ENCODE assay signal across 8 mouse cellular contexts in genomic region chr15:12009712-12010601, GRCm38 (mm10). TPM values are rescaled to one million over a fixed set of nuclear protein-coding genes. Genes with fewer than 3 reads are reported as not detected.
DNase-seq lines count a peak whose midpoint lies in the region; ATAC-seq lines count a peak whose summit lies in the region.

No protein-coding gene starts in this region.

- H3K27ac ChIP-seq in embryonic facial prominence, embryonic 10.5 days (replicated peaks) = no peak overlapping the region
- H3K27ac ChIP-seq in stomach, embryonic 15.5 days = no peak overlapping the region

- no peak for ATAC-seq in stomach, embryonic 15.5 days (ENCODE audit: insufficient read depth, low FRiP score, low read depth)

- H3K4me3 ChIP-seq in embryonic facial prominence, embryonic 10.5 days = peak overlapping the region; percentile 23
- H3K4me3 ChIP-seq in stomach, embryonic 15.5 days (replicated peaks) = peak overlapping the region; percentile 35

- peak; percentile 15 to 38 for DNase-seq in heart, adult 18-20 months
- DNase-seq in heart, postnatal 4 days = no peak
- no peak for DNase-seq in embryonic facial prominence, embryonic 10.5 days (ENCODE audit: low spot score)
- peak; percentile 94 for DNase-seq in induced T-regulatory cell, adult 2 months (ENCODE audit: low read depth)
- peak; percentile 34 to 41 for DNase-seq in lung, postnatal 4 days
- DNase-seq in adrenal gland, adult (ENCODE audit: inconsistent age in 2 of 2, low spot score in 1 of 2) = no peak
- no peak for DNase-seq in right cerebral cortex, postnatal 36 days (ENCODE audit: low spot score in 2 of 2)

- H3K9me3 ChIP-seq in embryonic facial prominence, embryonic 10.5 days = no peaks in the 10 kb centered on the region
- no peaks in the 10 kb centered on the region for H3K9me3 ChIP-seq in stomach, embryonic 15.5 days

- H3K36me3 ChIP-seq in embryonic facial prominence, embryonic 10.5 days (replicated peaks) = no peaks in the 10 kb centered on the region
- H3K36me3 ChIP-seq in stomach, embryonic 15.5 days = no peaks in the 10 kb centered on the region

- no peaks in the 10 kb centered on the region for H3K4me1 ChIP-seq in embryonic facial prominence, embryonic 10.5 days
- H3K4me1 ChIP-seq in stomach, embryonic 15.5 days = no peaks in the 10 kb centered on the region

- H3K27me3 ChIP-seq in embryonic facial prominence, embryonic 10.5 days (replicated peaks; ENCODE audit: low read depth, poor library complexity, severe bottlenecking) = no peaks in the 10 kb centered on the region
- H3K27me3 ChIP-seq in stomach, embryonic 15.5 days (replicated peaks) = no peaks in the 10 kb centered on the region

- H3K4me2 ChIP-seq in stomach, embryonic 15.5 days = peak overlapping the region; percentile 71

- WGBS in embryonic facial prominence, embryonic 10.5 days = 73% methylated on average over 23 of the region's 23 CpGs
- WGBS in stomach, embryonic 15.5 days = 52% methylated on average over 23 of the region's 23 CpGs

- no peak overlapping the region for H3K9ac ChIP-seq in stomach, embryonic 15.5 days

RNA-seq across cellular contexts. Expression of gene Sub1, which starts 13.2 kb away (rescaled TPM):
- 10 to 100 TPM; 85.1 to 87.2 TPM for total RNA-seq in heart, adult 18-20 months (2021)
- 100 to 1,000 TPM; 183 to 198 TPM for total RNA-seq in heart, postnatal 4 days (2021)
- 772 and 811 TPM in 2 replicates for polyA plus RNA-seq in embryonic facial prominence, embryonic 10.5 days (2016; fragmentation: Nextera tagmentation; extraction: Ambion mirVana)
- 645 and 665 TPM in 2 replicates for polyA plus RNA-seq in stomach, embryonic 15.5 days (2015; fragmentation: Nextera tagmentation; extraction: Ambion mirVana)

Comparison
In these comparisons a context has a peak if more than half of its experiments do, and no peak if none do; other contexts are left out.
1. DNase-seq: peak in heart, adult 18-20 months (2 of 2), induced T-regulatory cell, adult 2 months (single experiment) and lung, postnatal 4 days (2 of 2); none in heart, postnatal 4 days (single experiment), embryonic facial prominence, embryonic 10.5 days (single experiment), adrenal gland, adult (0 of 2) and right cerebral cortex, postnatal 36 days (0 of 2).